Mouse (Mus musculus) embryonic fibroblast, embryonic 13.5 days (primary cell): ENCODE measurements around the gene Kcnd2.

Experiments used
- CTCF ChIP-seq: IDR thresholded peaks from 2 replicates; pipeline ENCODE4 v1.5.1; 2011; ENCODE audit warnings: mild to moderate bottlenecking, control low read depth, low read length, moderate library complexity, borderline replicate concordance; ENCODE audit not compliant: insufficient read depth
- POLR2A ChIP-seq: IDR thresholded peaks from 2 replicates; pipeline ENCODE4 v1.6.1; 2011; ENCODE audit warnings: low read depth, mild to moderate bottlenecking, control low read depth, low read length, moderate library complexity

GRCm38 (mm10) chr6:21551501-21551900 is 336.2 kb downstream of the Kcnd2 start:
- TF ChIP-seq CTCF (no peak), POLR2A (no peak)
